Mouse (Mus musculus) thymus, postnatal 25 days (tissue): Measurements from ENCODE around the gene Lrrc8a.

Experiments used
- DNase-seq: peaks from one replicate; pipeline ENCODE4 v3.0.0; 2022

Lrrc8a gene

GRCm38 (mm10) chr2:30261921-30262839, 24.7 kb downstream of the Lrrc8a start:
- DNase-seq: no peak

GRCm38 (mm10) chr2:30262840-30263441, 25.4 kb downstream of the Lrrc8a start:
- DNase-seq: no peak

GRCm38 (mm10) chr2:30263811-30264210, 26.3 kb downstream of the Lrrc8a start:
- DNase-seq: no peak

GRCm38 (mm10) chr2:30264671-30265519, 27.4 kb downstream of the Lrrc8a start:
- no peak for DNase-seq

GRCm38 (mm10) chr2:30265767-30266253, 28.3 kb downstream of the Lrrc8a start, which contains the start of gene Phyhd1:
TSS of gene Phyhd1 (plus strand) at chr2:30266203.
- no peak for DNase-seq

GRCm38 (mm10) chr2:30266392-30266941, 29.0 kb downstream of the Lrrc8a start:
- no peak for DNase-seq

GRCm38 (mm10) chr2:30267466-30267865, 30.0 kb downstream of the Lrrc8a start:
- DNase-seq: no peak

GRCm38 (mm10) chr2:30268371-30268770, 30.9 kb downstream of the Lrrc8a start:
- no peak for DNase-seq

- DNase-seq: no peak
These were observed 31.9 kb downstream of the Lrrc8a start for GRCm38 (mm10) chr2:30269241-30269990.

- peak; percentile 62 for DNase-seq
These were observed 32.6 kb downstream of the Lrrc8a start for GRCm38 (mm10) chr2:30270134-30270533.

GRCm38 (mm10) chr2:30280743-30281142, 43.2 kb downstream of the Lrrc8a start, which contains the start of gene Gm28038:
TSS of gene Gm28038 (plus strand) at chr2:30281043.
- no peak for DNase-seq

- DNase-seq: no peak
These were observed 44.1 kb downstream of the Lrrc8a start for GRCm38 (mm10) chr2:30281651-30282050.

- no peak for DNase-seq
These were observed 45.7 kb downstream of the Lrrc8a start for GRCm38 (mm10) chr2:30283193-30283592.

- DNase-seq: no peak
These were observed 47.5 kb downstream of the Lrrc8a start for GRCm38 (mm10) chr2:30285004-30285403.

GRCm38 (mm10) chr2:30285416-30286181, 48.1 kb downstream of the Lrrc8a start:
- DNase-seq: peak; percentile 18

- DNase-seq: peak; percentile 98
These were observed 48.9 kb downstream of the Lrrc8a start, which contains the start of the genes Dolk and Nup188 for GRCm38 (mm10) chr2:30286192-30287026. TSS of gene Dolk (minus strand) at chr2:30286334. TSS of gene Nup188 (plus strand) at chr2:30286397.

GRCm38 (mm10) chr2:30287027-30287373, 49.5 kb downstream of the Lrrc8a start:
- DNase-seq: peak; percentile 25

GRCm38 (mm10) chr2:30299525-30299924, 62.0 kb downstream of the Lrrc8a start:
- no peak for DNase-seq

- no peak for DNase-seq
These were observed 62.5 kb downstream of the Lrrc8a start for GRCm38 (mm10) chr2:30299966-30300365.

- no peak for DNase-seq
These were observed 68.6 kb downstream of the Lrrc8a start for GRCm38 (mm10) chr2:30306087-30306486.
